Mouse (Mus musculus): ENCODE measurements around the gene Ephb1. TPM values are rescaled to one million over a fixed set of nuclear protein-coding genes. Genes with fewer than 3 reads are reported as not detected.

The Ephb1 gene
- polyA plus RNA-seq, 1 experiment, result 0.02 TPM

- Histone ChIP-seq H3K36me3 (ENCODE audit: control insufficient read depth, insufficient read depth) (no peaks in the 10 kb centered on the region), H3K4me3 (ENCODE audit: insufficient read depth, poor library complexity, severe bottlenecking) (no peak overlapping the region), H3K79me3 (ENCODE audit: low read depth) (no peaks in the 10 kb centered on the region), H3ac (ENCODE audit: control insufficient read depth, insufficient read length, low read depth) (no peak overlapping the region), H3K79me2 (ENCODE audit: control insufficient read depth, insufficient read depth) (no peaks in the 10 kb centered on the region), H3K27me3 (ENCODE audit: control insufficient read depth, insufficient read depth, insufficient read length) (no peaks in the 10 kb centered on the region)
- TF ChIP-seq CTCF (IDR thresholded peaks at IDR 0.05; ENCODE audit: control insufficient read depth, insufficient read depth, insufficient read length) (no peak), USF1 (IDR thresholded peaks at IDR 0.05; ENCODE audit: low read depth) (no peak), MYOD1 (IDR thresholded peaks at IDR 0.05; ENCODE audit: control insufficient read depth, insufficient read length, low read depth) (no peak)
These were observed 429.7 kb downstream of the Ephb1 start for GRCm38 (mm10) chr9:101924829-101925228.

- H3K27me3 ChIP-seq (ENCODE audit: control insufficient read depth, insufficient read depth, insufficient read length), result no peaks in the 10 kb centered on the region
- H3K79me2 ChIP-seq (ENCODE audit: control insufficient read depth, insufficient read depth), result no peaks in the 10 kb centered on the region
- TF ChIP-seq CEBPB (IDR thresholded peaks at IDR 0.05; ENCODE audit: low read depth) (no peak), USF1 (IDR thresholded peaks at IDR 0.05; ENCODE audit: low read depth) (no peak), MYOG (IDR thresholded peaks at IDR 0.05; ENCODE audit: control insufficient read depth, extremely low read depth, insufficient read length) (no peak), CTCF (IDR thresholded peaks at IDR 0.05; ENCODE audit: control insufficient read depth, insufficient read depth, insufficient read length) (no peak), MAX (IDR thresholded peaks at IDR 0.05) (no peak), FOSL1 (IDR thresholded peaks at IDR 0.05; ENCODE audit: insufficient read depth, low read length, poor library complexity, severe bottlenecking) (no peak), MYOD1 (IDR thresholded peaks at IDR 0.05; ENCODE audit: control insufficient read depth, insufficient read length, low read depth) (no peak)
- H3ac ChIP-seq (ENCODE audit: control insufficient read depth, insufficient read length, low read depth), result no peak overlapping the region
- H3K4me3 ChIP-seq (ENCODE audit: insufficient read depth, poor library complexity, severe bottlenecking), result no peak overlapping the region
- no peaks in the 10 kb centered on the region for H3K79me3 ChIP-seq (ENCODE audit: low read depth)
- H3K36me3 ChIP-seq (ENCODE audit: control insufficient read depth, insufficient read depth), result no peaks in the 10 kb centered on the region
These were observed 431.6 kb downstream of the Ephb1 start for GRCm38 (mm10) chr9:101922846-101923245.

- no peaks in the 10 kb centered on the region for H3K27me3 ChIP-seq (ENCODE audit: control insufficient read depth, insufficient read depth, insufficient read length)
- H3ac ChIP-seq (ENCODE audit: control insufficient read depth, insufficient read length, low read depth), result no peak overlapping the region
- no peaks in the 10 kb centered on the region for H3K79me2 ChIP-seq (ENCODE audit: control insufficient read depth, insufficient read depth)
- no peak overlapping the region for H3K4me3 ChIP-seq (ENCODE audit: insufficient read depth, poor library complexity, severe bottlenecking)
- no peaks in the 10 kb centered on the region for H3K79me3 ChIP-seq (ENCODE audit: low read depth)
- H3K36me3 ChIP-seq (ENCODE audit: control insufficient read depth, insufficient read depth), result no peaks in the 10 kb centered on the region
- TF ChIP-seq USF1 (IDR thresholded peaks at IDR 0.05; ENCODE audit: low read depth) (no peak), MAX (IDR thresholded peaks at IDR 0.05) (no peak), CEBPB (IDR thresholded peaks at IDR 0.05; ENCODE audit: low read depth) (no peak), MYOG (IDR thresholded peaks at IDR 0.05; ENCODE audit: control insufficient read depth, extremely low read depth, insufficient read length) (no peak)
These were observed 435.2 kb downstream of the Ephb1 start for GRCm38 (mm10) chr9:101919324-101919723.

DNA sequence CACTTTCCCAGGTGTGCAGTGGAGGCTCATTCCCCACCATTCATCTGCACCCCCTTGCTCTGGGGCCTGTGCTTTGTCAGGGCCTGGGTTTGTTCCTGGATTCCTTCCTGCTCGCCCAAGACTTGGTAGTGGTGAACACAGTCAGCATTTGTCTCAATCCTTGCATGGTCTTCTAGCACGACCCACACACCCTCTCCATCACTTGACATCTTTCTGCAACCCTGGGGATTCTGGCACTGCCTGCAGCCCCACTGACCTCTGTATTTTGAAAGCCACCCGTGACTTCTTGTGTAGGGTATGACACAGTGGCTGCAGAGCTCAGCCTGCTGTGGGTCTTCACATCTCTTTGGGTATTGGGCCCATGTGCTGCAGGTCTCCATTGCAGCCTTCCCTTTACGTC, 435.7 kb downstream of the Ephb1 start:
- no peaks in the 10 kb centered on the region for H3K79me3 ChIP-seq (ENCODE audit: low read depth)
- no peaks in the 10 kb centered on the region for H3K36me3 ChIP-seq (ENCODE audit: control insufficient read depth, insufficient read depth)
- H3ac ChIP-seq (ENCODE audit: control insufficient read depth, insufficient read length, low read depth), result no peak overlapping the region
- H3K27me3 ChIP-seq (ENCODE audit: control insufficient read depth, insufficient read depth, insufficient read length), result no peaks in the 10 kb centered on the region
- TF ChIP-seq USF1 (IDR thresholded peaks at IDR 0.05; ENCODE audit: low read depth), result no peak
- TF ChIP-seq CTCF (IDR thresholded peaks at IDR 0.05; ENCODE audit: control insufficient read depth, insufficient read depth, insufficient read length), result no peak
- no peak for TF ChIP-seq MYOG (IDR thresholded peaks at IDR 0.05; ENCODE audit: control insufficient read depth, extremely low read depth, insufficient read length)
- TF ChIP-seq FOSL1 (IDR thresholded peaks at IDR 0.05; ENCODE audit: insufficient read depth, low read length, poor library complexity, severe bottlenecking), result no peak
- no peak for TF ChIP-seq MAX (IDR thresholded peaks at IDR 0.05)
- TF ChIP-seq MYOD1 (IDR thresholded peaks at IDR 0.05; ENCODE audit: control insufficient read depth, insufficient read length, low read depth), result no peak
- TF ChIP-seq CEBPB (IDR thresholded peaks at IDR 0.05; ENCODE audit: low read depth), result no peak
- no peaks in the 10 kb centered on the region for H3K79me2 ChIP-seq (ENCODE audit: control insufficient read depth, insufficient read depth)
- H3K4me3 ChIP-seq (ENCODE audit: insufficient read depth, poor library complexity, severe bottlenecking), result no peak overlapping the region

- H3K36me3 ChIP-seq (ENCODE audit: control insufficient read depth, insufficient read depth), result no peaks in the 10 kb centered on the region
- H3K27me3 ChIP-seq (ENCODE audit: control insufficient read depth, insufficient read depth, insufficient read length), result no peaks in the 10 kb centered on the region
- no peak for TF ChIP-seq FOSL1 (IDR thresholded peaks at IDR 0.05; ENCODE audit: insufficient read depth, low read length, poor library complexity, severe bottlenecking)
- TF ChIP-seq MYOD1 (IDR thresholded peaks at IDR 0.05; ENCODE audit: control insufficient read depth, insufficient read length, low read depth), result no peak
- no peak for TF ChIP-seq MYOG (IDR thresholded peaks at IDR 0.05; ENCODE audit: control insufficient read depth, extremely low read depth, insufficient read length)
- no peak for TF ChIP-seq CEBPB (IDR thresholded peaks at IDR 0.05; ENCODE audit: low read depth)
- no peak for TF ChIP-seq USF1 (IDR thresholded peaks at IDR 0.05; ENCODE audit: low read depth)
- no peak for TF ChIP-seq CTCF (IDR thresholded peaks at IDR 0.05; ENCODE audit: control insufficient read depth, insufficient read depth, insufficient read length)
- no peak for TF ChIP-seq MAX (IDR thresholded peaks at IDR 0.05)
- no peaks in the 10 kb centered on the region for H3K79me2 ChIP-seq (ENCODE audit: control insufficient read depth, insufficient read depth)
- H3K79me3 ChIP-seq (ENCODE audit: low read depth), result no peaks in the 10 kb centered on the region
- no peak overlapping the region for H3ac ChIP-seq (ENCODE audit: control insufficient read depth, insufficient read length, low read depth)
- H3K4me3 ChIP-seq (ENCODE audit: insufficient read depth, poor library complexity, severe bottlenecking), result no peak overlapping the region
These were observed 439.4 kb downstream of the Ephb1 start for GRCm38 (mm10) chr9:101915082-101915481.

DNA sequence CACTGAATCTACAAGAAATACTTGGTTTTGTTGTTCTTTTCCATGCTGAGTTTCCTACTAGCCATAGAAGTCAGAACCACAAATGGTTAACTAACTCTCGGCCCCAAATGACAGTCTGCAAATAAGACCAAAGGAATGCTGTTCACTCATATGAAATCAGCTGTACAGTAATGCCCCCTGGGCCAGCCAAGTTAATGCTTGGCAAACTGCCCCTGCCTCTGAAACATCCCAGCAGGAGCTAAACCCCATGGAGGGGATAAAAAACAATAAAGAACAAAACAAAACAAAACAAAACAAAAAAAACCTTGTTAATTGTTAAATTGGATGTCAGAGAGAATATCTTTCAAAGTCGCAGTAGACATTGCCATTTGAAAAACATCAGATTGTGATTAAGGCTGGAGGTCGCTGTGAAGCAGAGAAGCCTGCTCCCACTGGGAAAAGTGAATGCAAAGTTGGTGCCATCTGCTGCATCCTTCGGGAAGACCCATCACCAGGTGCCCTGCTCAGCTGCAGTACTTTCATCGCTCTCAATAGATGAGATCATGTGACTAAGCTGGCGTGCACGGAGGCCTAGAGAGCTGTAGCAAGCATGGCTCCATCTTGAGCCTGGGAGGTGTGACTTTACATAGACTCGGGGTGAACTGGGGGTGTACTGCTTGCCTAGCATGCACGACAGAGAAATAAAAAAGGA, 443.2 kb downstream of the Ephb1 start:
- no peaks in the 10 kb centered on the region for H3K27me3 ChIP-seq (ENCODE audit: control insufficient read depth, insufficient read depth, insufficient read length)
- H3K4me3 ChIP-seq (ENCODE audit: insufficient read depth, poor library complexity, severe bottlenecking), result no peak overlapping the region
- H3ac ChIP-seq (ENCODE audit: control insufficient read depth, insufficient read length, low read depth), result no peak overlapping the region
- H3K79me3 ChIP-seq (ENCODE audit: low read depth), result no peaks in the 10 kb centered on the region
- H3K79me2 ChIP-seq (ENCODE audit: control insufficient read depth, insufficient read depth), result no peaks in the 10 kb centered on the region
- H3K36me3 ChIP-seq (ENCODE audit: control insufficient read depth, insufficient read depth), result no peaks in the 10 kb centered on the region
- TF ChIP-seq MYOG (IDR thresholded peaks at IDR 0.05; ENCODE audit: control insufficient read depth, extremely low read depth, insufficient read length), result no peak
- TF ChIP-seq FOSL1 (IDR thresholded peaks at IDR 0.05; ENCODE audit: insufficient read depth, low read length, poor library complexity, severe bottlenecking), result no peak
- TF ChIP-seq CEBPB (IDR thresholded peaks at IDR 0.05; ENCODE audit: low read depth), result no peak
- TF ChIP-seq USF1 (IDR thresholded peaks at IDR 0.05; ENCODE audit: low read depth), result no peak
- no peak for TF ChIP-seq MAX (IDR thresholded peaks at IDR 0.05)
- no peak for TF ChIP-seq CTCF (IDR thresholded peaks at IDR 0.05; ENCODE audit: control insufficient read depth, insufficient read depth, insufficient read length)
- TF ChIP-seq MYOD1 (IDR thresholded peaks at IDR 0.05; ENCODE audit: control insufficient read depth, insufficient read length, low read depth), result no peak
